Mouse (Mus musculus): Measurements from ENCODE around the gene Smad3.

GRCm38 (mm10) chr9:63721573-63722275, 36.1 kb downstream of the Smad3 start:
- TF ChIP-seq EP300 (IDR thresholded peaks at IDR 0.05; ENCODE audit: insufficient read depth, low read depth, low read length) (no peak), CTCF (IDR thresholded peaks at IDR 0.05) (no peak), POLR2A (IDR thresholded peaks at IDR 0.05; ENCODE audit: insufficient read depth, low read depth, low read length) (no peak)

All from heart, adult 2 months (tissue).